Mouse (Mus musculus): Measurements from ENCODE around the gene Usf2.

Gene Usf2

DNA sequence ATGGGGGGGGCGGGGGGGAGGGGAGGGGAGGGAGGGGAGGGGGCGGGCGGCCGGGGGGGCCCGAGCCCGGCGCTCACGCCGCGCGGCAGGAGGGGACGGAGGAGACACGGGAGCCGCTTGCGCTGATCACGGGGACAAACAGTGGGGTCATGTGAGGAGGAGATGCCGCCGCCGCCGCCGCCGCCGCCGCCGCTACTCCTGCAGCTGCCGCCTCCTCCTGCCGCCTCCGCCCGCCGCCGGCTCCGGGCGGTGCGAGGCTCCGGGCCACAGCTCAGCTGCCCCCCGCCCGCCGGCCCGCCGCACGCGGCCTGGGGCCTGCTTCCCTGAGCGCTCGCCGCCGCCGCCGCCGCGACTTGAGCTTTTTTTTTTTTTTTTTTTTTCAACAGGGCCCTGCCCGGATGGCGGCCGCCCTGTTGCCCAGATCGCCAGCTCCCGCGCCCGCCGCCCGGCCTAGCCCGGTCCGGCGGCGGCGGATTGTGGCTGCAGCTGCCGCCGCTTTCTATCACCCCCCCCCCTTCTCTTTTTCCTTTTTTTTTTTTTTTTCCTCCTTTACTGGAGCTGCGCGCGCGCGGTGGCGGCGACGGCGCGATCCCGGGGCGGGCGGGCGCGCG is at the start of gene Usf2:
Gene Usf2, minus strand, starts transcription at position 48 of the 611 bp plus-strand sequence.
- peak; percentile 82 for DNase-seq

DNA sequence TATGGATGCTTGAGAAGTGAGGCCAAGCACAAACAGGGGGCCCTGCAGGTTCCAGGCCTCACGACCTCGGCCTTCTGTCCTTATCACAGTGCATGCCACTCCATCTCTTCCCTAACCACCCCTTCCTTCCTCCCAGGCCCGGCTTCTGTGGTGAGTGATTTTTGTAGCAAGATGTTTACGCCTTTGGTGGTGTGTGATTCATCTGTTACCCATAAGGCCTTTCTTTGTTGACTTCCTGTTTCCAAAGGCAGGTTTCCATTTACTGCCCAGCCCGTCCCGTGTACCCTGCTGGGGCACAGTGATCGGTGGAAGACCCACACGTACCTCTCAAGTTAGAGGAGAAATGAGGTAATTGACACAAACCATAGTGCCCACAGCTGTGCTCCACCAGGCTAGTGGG is 46.0 kb upstream of the Usf2 start:
- peak; percentile 36 for DNase-seq

DNA sequence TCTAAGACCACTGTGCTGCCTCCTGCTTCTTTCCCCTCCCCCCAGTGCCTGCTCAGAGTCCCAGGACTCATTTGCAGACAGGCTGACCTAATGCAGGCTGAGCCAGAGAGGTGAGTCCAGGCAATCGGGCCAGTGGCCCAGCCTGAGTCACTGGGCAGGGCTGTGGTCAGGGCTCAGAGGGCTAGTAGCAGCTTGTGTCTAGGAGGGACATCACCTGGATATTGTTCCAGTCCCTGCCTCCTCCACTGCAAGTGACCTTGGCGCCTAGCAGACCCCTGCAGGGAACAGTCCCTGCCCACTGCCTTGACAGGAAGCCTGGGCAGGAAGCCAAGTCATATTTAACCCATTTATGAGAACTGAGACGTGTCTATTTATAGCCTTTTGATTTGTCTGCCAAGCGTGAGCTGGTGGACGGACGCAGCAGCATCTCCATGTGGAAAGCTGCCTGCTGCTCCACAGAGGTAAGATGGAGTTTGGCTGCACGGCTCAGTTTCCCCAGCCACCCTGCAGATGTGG is 44.0 kb upstream of the Usf2 start:
- peak; percentile 44 for DNase-seq

DNA sequence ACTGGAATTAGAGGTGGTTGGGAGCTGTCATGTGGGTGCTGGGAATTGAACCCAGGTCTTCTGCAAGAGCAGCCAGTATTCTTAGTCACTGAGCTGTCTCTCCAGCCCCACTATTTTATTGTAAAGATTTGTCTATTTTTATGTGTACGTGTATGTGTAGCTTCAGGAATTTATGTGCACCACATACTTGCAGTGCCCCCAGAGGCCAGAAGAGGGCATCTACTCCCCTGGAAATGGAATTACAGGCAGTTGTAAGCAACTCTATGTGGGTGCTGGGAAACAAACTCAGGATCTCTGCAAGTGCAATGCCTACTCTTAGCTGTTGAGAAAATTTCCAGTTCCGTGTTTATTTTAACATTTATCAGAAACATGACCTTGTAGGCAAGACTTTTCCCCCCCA is 39.9 kb upstream of the Usf2 start:
- no peak for DNase-seq

DNA sequence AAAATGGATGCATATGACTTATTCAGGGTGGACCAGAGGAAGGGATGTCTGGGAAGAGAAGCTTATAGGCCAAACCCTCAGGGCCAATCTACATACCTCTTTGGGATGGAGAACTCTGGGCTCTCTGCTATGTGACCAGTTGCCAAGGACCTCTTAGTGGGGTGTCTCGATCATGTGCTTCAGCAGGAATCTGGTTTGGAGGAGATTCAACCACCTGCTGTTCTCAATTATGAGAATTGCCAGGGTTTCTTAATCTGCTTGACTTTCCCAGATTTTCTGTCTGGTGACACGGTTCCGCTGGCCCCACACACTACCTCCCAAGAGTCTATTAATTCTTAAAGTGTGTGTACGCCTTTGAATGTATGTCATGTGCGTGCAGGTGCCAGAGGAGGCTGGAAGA is 37.4 kb upstream of the Usf2 start:
- no peak for DNase-seq

DNA sequence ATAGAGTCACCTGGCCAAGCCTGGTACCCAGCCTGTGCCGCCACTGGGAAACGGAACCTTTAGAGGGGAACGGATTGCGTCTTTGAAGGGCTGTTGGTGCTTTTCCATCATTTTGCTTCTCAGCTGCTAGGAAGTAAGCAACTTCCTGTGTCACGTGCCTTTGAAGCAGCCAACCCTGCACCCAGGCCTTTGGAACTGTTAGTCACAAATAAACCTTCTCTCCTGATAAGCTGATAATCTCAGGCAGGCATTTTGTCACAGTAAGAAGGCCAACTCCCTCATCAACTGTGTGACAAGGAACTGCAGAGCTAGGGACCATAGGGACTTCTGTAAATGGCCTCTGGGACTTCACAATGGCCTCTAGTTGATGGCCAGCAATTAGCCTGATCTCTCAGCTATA is 35.5 kb upstream of the Usf2 start:
- no peak for DNase-seq

DNA sequence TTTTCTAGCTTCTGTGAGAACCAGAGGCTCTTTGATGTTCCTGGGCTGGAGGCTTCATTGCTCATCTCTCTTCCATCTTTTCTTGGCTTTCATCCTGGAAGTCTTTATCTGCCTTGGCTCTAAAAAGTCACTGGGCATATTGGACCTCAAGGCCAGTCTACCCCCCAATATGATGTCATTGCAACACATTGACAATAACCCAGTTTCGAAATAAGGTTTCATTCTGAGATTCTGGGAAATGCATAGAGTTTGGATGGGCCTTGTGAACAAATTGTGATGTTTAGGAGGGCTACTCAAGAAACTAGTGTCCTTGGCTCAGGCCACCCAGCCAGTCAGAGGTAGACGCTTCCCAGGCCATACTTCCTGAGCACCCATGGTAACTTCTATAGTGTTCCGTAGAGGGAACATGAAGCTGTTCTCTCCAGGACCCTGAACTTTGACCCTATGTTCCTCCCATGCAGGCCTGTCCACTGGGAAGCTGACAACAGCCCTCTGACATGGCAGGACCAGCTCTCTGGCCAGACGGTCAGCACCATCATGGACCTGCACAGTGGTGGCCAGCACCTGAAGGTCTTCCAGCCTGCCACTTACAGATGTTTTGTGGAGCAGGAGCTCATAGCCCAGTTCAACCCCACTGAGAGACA is 32.0 kb upstream of the Usf2 start:
- DNase-seq, result no peak

DNA sequence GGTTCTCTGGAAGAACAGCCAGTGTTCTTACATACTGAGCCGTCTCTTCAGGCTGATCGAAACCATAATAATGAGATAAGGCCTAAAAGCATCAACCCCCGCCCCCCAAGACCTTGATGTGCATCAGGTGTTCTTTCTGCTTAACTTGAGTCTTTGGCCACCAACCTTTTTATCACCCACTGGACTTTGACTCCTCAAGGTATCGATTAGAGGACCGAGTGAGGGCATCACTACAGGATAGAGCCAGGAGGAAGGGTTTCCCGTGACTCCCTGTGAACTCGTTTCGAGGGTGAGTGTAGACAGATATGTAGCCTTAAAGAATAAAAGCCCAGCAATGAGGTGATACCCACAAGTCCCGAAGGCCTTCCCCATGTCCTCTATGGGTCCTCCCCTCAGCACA is 28.8 kb upstream of the Usf2 start:
- DNase-seq, result no peak

DNA sequence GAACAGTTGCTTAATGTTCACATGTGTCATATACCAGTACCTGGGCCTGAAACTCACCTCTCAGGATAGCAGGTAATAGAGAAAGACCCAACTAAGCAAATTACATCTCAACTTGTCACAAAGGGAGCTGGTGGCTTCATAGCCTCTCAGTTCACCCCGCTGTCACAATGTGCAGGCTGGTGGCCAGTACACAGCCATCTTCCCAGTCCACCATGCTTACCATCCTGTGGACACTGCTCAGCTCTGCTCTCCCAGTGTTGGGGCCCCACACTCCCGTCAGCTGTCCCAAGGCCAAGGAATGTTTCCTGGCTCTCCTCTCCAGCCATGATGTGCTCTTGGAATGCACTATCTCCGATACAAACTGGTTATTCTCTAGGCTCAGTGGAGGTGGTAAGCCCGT is 25.1 kb upstream of the Usf2 start:
- DNase-seq, result no peak

DNA sequence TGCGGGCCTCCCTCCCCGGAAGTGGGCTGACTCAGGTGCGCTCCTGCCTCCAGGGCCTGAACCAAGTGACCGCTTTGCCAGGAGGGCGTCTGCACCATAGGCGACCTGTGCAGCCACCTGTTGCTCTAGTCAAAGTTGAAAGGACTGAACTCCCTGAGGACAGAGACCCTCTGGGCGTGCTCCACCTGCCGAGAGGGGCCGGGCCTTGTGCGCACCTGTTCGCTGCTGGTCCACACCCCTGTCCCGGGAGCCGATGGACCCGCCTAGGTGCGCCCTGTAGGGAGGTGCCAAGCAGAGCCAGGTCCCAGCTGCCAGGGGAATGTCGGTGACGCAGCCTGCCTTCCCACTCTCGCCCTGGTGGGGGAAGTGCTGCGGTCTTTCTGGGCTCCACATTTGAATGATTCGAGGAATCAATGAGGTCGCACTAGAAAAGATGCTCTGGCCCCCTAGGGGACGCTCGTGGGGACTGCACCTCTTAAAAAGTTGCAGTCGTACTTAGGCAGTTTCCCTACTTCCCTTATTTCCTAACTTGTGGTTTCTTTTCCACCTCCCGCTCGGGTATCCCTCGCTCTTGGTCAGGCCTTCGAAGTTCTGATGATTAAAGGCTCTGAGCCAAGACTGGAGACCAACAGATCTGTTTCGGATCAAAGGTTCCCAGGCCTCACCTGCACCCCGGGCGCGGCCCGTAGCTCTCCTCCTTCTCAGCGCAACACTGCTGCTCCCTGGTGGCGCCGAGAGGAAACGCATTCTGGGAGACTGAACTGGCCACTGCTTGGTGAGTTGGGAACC is 17.1 kb upstream of the Usf2 start, which contains the start of gene Fam187b:
Gene Fam187b, plus strand, starts transcription at position 290 of the 789 bp plus-strand sequence.
- DNase-seq, result peak; percentile 87

DNA sequence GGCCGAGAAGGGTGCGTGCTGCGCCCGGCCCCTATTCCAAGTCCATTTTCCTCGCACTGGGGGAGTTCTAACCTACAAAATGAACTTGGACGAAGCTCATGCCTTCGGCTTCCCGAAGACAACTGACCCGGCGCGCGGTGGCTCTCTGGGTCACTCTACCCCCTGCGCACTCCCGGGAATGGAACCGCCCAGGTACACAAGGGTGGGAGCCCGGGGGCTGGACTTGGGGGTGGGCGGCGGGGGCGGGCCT is 16.6 kb upstream of the Usf2 start, which contains the start of gene Lsr:
Gene Lsr, minus strand, starts transcription at position 214 of the 250 bp plus-strand sequence.
- peak; percentile 66 for DNase-seq

DNA sequence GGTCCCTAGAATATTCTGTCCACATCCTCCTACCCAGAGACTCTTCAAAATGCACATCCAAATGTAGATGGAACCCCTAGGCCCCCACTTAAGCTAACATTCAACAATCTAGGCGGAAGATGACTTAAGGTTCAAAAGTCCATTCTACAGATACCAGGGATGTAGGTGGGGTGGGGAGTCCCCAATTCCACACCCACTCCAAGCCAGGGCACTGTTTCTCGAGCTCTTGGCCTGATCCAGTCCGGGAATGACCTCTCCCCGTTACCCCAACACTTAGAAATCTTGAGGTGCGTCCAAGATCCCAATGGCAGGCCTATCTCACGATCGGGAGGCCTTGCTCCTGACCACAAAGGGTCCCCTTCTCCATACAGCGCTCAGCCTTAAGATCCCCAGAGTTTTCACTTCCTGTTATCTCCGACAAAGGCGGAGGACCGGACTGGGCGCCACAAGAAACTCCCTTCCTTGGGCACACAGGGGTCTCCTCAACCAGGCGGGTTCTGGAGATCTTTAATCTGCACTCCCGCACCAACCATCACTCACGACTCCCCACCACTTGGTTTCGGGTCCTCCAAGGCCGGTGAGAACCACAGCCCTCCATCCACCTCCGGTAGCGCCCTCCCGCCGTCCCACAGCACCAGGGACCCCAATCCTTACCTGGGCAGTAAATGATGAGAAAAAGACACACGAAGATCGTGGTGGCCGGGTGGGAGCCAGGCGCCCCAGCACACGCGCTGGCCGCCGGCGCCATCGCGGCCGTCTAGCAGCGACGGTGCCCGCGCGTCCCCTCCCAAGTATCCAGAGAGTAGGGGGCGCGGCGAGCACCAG is 16.0 kb upstream of the Usf2 start:
- DNase-seq, result no peak

DNA sequence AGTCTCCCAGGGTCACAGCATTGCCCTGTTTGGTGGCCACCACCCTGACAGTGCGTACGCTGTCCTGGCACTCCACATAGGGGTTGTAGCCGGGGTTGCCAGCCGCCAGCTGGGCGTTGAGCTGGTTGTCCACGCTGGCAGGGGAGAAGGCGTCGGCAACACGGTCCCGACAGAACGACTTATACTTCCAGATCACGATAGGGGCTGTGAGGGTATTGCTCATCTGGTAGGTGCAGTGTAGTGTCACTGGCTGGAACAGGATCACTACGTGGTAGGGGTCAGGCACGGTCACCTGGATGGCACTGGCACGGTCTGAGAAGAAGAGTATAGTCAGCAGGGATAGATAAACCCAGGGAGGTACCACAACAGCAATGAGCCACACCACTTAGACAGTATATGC is 15.3 kb upstream of the Usf2 start:
- no peak for DNase-seq

DNA sequence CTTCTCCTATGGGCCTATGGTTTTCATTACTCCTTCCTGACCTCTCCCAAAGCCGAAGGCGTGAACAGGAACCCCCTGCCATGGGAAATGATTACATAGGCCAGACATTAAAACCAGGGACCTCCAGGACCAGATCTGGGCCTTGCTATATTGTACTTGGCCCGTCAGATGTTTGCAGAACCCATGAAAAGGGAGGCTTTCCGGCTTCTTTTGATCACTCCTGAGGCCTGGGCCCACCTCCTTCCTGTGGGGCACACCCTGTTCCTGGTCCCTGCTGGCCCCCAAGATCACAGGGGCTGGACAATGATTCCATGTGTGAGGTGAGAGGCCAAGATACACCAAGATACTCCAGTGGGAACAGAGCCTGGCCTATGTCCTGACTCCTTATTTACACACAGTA is 12.6 kb upstream of the Usf2 start:
- no peak for DNase-seq

DNA sequence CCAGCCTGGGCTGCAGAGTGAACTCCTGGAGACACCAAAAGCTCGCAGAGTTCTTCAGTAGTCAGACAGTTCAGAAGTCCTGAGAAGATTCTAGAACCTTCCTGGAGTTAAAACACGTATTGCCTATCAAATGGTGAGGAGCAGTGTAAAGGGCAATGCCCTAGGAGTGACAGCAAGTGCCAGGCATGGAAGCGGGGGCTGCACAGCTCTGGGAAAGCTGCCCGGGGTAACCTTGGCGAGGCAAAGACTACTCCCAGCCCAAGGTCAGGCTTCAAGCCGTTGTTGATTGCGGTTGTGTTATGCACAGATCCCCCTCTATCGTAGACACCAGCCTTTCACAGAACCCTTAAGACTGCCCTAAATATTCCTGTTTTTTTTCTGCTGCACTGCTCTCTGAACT is 12.0 kb upstream of the Usf2 start:
- no peak for DNase-seq

DNA sequence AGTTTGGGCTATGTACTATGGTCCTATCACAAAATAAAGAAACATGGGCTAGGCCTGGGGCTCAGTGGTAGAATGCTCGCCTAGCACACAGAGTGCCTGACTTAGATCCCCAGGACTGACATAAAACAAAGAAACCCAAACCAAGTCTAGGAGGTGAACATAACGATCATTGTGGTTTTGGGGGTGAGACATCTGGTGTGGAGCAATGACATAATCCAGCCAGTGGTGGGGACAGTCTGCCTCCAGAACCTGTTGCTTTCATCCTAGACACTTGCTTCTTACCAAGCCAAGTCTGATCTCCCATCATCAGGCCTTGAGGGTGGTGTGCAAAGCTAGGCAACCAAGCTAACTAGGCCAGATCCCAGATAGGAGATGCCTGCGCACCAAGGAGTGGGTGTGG is 10.1 kb upstream of the Usf2 start:
- DNase-seq, result no peak

DNA sequence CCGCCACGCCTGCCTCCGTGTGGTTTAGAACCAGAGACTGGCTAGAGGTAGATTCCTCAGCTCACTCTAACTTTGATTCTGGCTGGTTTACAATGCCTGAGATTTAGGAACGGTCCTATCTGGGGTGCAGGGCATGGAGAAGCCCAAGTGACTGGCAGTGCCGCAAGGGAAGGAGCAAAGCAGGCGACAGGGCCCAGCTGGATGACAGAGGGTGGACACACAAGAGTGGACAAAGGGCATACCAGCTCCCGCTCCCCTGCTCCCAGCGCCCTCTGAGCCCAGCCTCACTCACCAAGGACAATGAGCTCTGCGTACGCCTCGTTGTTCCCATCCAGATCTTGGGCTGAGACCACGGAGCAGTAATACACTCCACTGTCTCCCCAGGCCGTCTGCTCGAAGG is 9.1 kb upstream of the Usf2 start:
- no peak for DNase-seq

DNA sequence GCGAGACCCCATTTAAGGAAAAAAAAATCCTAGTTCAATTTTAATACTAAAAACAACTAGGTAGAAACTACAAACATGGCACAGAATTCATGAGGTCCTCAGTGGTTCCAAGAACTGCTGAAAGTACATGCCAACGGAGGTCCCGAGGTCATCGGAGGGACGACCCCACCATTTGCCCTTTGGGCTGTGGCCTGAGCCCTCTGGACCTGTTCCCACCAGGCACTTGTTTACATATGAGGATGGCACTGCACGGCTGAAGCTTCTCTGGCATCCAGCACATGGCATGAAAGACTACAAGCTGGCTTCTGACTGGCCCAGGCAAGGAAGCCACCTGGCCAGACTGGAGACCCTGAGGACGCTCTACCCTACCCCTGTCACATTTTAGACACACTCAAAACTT is 7.8 kb upstream of the Usf2 start:
- DNase-seq, result no peak

DNA sequence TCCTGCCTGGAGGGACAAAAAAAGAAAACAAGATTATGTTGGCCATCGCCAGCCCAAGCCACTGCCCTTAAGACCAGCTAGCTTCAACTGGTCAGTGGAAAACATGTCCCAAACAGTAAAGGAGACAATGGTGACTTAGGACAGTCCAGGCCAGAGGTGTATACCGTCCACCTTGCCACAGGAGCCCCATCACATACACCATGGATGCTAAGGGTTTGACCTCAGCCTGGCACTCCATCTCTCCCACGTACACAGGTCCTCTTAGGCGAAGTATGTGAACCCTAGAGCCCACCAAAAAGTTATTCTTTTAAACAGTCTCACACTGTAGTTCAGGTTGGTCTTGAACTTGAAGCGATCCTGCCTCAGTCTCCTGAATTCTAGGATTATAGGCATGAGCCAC is 6.3 kb upstream of the Usf2 start:
- DNase-seq, result no peak

DNA sequence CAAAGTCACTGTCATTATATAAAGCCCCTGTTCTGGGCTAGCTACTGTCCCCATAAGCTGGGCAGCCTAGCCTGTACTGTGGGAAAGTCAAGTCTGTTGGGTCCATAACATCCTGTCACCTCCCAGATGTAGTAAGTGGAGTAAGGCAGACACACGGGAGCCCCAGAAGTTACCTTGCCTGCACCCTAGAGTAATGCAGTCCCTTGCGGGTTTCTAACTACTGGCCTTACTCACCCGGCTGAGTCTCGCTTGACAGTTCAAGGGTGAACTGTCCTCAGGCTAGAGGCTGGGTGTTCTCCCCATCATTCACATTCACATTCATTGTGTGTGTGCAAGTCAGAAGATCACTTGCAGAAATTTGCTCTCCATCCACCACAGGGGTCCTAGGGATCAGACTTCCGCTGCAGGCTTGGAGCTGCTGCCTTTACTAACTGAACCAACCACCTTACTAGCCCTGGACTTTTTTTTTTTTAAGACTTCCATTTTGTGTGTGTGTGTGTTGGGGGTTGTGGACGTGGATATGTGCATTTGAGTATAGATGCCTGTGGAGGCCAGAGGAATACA is 3.3 kb upstream of the Usf2 start:
- no peak for DNase-seq

DNA sequence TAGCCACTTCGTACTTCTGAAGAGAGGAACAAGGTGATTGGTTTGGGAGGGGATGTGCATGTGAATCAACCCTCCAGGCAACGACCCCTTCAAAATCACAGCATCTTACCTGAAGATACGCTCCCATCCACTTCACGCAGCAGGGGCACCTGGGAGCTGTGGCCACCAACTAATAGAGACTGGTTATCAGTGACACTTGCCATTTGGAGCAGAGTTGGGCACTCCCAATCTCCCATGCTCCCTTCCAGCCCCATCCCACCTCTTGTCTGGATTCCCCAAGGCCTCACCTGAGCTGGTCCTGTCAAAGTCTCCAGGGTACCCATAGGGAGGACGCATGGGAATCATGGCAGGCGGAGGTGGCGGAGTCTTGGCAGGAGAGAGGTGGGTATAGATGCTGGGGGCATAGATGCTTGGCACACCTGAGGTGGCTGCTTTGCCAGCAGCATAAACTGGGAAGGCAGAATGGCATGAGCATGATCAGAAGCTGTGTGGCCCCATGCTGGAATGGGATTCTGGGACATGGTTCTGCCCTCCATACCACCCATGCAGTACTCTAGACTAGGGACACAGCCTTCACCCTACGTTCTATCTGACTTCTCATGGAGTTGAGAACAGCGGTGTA is 2.4 kb upstream of the Usf2 start:
- no peak for DNase-seq

DNA sequence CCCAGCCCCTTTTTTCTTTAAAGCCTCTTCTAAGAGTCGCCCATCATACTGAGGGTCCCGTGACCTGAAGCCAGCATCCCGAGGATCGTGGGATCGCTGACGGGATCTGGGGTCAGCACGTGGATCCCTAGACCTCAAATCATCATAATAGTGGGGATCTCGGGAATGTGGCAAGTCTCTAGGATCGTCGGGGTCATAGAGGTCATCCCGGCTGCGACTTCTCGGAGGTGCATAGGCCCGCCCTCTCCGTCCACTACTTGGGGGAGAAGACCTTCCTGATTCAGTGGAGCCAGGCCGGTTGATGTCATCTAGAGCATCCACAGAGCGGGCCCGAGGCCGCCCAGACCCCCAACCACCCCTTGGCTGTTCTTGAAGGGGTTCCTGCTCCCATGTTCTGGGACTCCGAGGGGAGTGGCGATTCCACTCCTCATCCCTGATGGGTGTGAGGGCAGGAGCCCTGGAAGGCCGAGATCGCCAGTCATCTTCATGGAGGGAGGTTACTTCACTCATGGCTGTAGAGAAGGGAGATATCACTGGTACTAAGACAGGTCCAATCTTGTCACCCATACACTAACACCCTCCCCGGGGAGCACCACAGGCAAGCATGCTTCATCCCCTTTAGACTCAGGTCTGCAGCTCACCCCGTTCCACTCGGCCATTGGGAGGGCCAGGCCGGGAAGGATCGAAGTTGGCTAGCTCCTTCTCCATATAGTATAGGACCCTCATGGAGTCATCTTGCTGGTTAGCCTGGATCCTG is 1.7 kb upstream of the Usf2 start:
- no peak for DNase-seq

Data from liver (tissue).